Mouse (Mus musculus): ENCODE data around the gene Tac4. TPM values are rescaled to one million over a fixed set of nuclear protein-coding genes. Genes with fewer than 3 reads are reported as not detected.

Gene Tac4
- polyA plus RNA-seq (2015; fragmentation: Nextera tagmentation; extraction: Ambion mirVana), result not detected in 2 replicates

DNA sequence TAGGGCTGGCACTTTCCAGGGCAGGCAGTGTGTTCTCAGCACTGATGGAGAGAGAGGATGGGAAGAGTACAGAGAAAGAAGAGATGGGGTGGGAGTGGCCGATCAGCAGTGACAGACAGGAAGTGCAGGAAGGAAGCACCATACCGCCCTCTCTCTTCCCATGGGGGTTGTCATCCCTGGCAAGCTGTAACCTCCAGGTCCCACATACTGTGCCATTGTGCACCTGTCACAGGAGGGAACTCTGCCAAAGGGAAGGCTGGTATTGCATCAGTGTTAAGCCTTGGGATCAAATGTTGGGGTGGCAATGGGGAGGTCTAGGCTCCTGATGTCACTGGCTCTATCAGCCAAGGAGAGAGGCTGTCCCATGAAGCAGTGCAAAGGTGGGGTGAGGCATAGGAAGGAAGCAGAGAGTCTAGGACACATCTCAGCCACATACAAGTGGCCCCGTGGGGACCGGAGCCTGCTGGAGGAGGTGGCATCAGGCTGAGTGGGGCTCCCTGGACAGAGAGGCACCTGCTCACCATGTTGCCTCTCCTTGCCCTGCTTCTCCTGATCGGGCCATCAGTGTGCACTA is at the start of gene Tac4:
Gene Tac4, plus strand, starts transcription at position 352 of the 574 bp plus-strand sequence.
- ATAC-seq (ENCODE audit: low read depth) (no peak), DNase-seq (no peak)
- Histone ChIP-seq H3K27ac (no peak within 1 kb of the TSS), H3K27me3 (peaks cover 33% of the 10 kb centered on the region), H3K4me2 (no peak within 1 kb of the TSS), H3K9me3 (replicated peaks) (no peaks in the 10 kb centered on the region), H3K4me3 (replicated peaks) (no peak within 1 kb of the TSS), H3K9ac (no peak within 1 kb of the TSS), H3K36me3 (peaks cover 9% of the 10 kb centered on the region), H3K4me1 (replicated peaks) (peaks cover 29% of the 10 kb centered on the region)
- 13% methylated on average over 5 of the region's 5 CpGs for WGBS (ENCODE audit: insufficient replicate concordance)

GRCm38 (mm10) chr11:95213607-95214006 is 47.7 kb upstream of the Tac4 start:
- Histone ChIP-seq H3K9me3 (replicated peaks) (no peaks in the 10 kb centered on the region), H3K27ac (no peak overlapping the region), H3K4me2 (no peak overlapping the region), H3K36me3 (no peaks in the 10 kb centered on the region), H3K9ac (no peak overlapping the region), H3K27me3 (peaks cover 35% of the 10 kb centered on the region; the same call in 1 of the 2 replicates), H3K4me1 (replicated peaks) (peaks cover 5% of the 10 kb centered on the region; the same call in 1 of the 2 replicates), H3K4me3 (replicated peaks) (no peak overlapping the region)
- no peak for ATAC-seq (ENCODE audit: low read depth)
- no peak for DNase-seq
- 42% methylated on average over 6 of the region's 6 CpGs for WGBS (ENCODE audit: insufficient replicate concordance)

DNA sequence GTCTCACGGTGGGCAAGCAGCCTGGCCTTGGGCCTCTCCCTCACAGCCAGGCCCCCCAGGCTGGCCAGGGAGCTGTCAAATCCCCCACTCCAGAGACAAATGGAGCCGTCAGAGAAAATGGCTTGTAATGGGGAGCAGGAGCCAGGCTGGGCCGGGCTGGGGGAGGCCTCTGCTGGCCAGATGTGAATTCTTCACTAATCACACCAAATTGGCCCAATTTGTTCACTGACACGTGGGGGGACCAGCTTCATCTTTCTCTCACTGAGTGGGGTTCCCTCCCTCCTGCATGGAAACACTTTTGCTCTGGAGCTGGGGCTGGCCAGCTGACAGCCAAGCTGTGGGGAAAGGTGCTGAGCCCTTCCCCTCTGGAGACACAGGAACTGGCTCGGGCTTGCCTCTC is 47.0 kb upstream of the Tac4 start:
- no peak overlapping the region for H3K4me2 ChIP-seq
- no peak overlapping the region for H3K4me3 ChIP-seq (replicated peaks)
- WGBS (ENCODE audit: insufficient replicate concordance), result 14% methylated on average over 5 of the region's 5 CpGs
- H3K9me3 ChIP-seq (replicated peaks), result no peaks in the 10 kb centered on the region
- H3K27me3 ChIP-seq, result peaks cover 35% of the 10 kb centered on the region
- H3K4me1 ChIP-seq (replicated peaks), result peaks cover 5% of the 10 kb centered on the region; the same call in 1 of the 2 replicates
- H3K9ac ChIP-seq, result no peak overlapping the region
- no peak for ATAC-seq (ENCODE audit: low read depth)
- H3K27ac ChIP-seq, result no peak overlapping the region
- H3K36me3 ChIP-seq, result no peaks in the 10 kb centered on the region
- no peak for DNase-seq

DNA sequence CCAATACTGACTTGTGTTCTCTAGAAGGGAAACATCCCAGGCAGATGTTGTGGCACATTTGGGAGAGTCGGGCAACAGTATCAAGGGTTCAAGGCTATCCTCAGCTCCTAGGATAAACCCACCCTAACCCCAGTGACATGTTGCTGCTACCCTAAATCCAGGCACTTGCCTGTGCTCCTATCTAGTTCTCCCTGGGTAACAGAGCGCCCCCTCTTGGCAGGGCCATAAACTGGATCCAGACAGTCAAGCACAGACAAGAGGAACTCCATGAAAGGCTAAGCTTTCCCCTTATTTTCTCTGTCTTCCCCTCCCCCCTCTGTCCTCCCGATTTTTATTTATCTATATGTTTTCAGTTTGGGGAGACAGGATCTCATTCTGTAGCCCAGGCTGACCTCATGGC is 45.1 kb upstream of the Tac4 start:
- H3K9ac ChIP-seq, result no peak overlapping the region
- H3K4me2 ChIP-seq, result no peak overlapping the region
- no peak overlapping the region for H3K27ac ChIP-seq
- 38% methylated on average over 3 of the region's 3 CpGs for WGBS (ENCODE audit: insufficient replicate concordance)
- DNase-seq, result no peak
- H3K9me3 ChIP-seq (replicated peaks), result no peaks in the 10 kb centered on the region
- ATAC-seq (ENCODE audit: low read depth), result no peak
- H3K36me3 ChIP-seq, result no peaks in the 10 kb centered on the region
- H3K27me3 ChIP-seq, result peaks cover 44% of the 10 kb centered on the region
- no peak overlapping the region for H3K4me3 ChIP-seq (replicated peaks)
- H3K4me1 ChIP-seq (replicated peaks), result peaks cover 2% of the 10 kb centered on the region; the same call in 1 of the 2 replicates

DNA sequence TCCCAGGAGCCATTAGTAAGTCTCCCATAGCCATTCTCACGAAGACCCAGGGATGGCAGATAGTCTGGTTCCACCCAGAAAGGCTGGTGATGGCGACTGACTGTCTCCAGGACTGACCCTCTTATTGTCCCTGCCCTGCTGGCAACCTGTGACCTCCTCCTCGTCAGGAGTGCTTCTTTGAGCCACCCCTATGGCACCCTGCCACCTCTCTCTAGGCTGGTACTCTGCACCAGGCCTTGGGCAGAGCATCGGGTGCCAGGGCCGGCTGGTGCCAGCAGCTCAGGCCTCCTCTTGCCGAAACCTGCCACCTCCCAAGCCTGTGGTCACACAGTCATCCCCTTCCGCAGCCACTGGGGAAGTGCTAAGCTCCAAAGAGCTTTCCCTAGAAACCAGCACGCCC is 42.2 kb upstream of the Tac4 start:
- Histone ChIP-seq H3K4me3 (replicated peaks) (no peak overlapping the region), H3K4me2 (no peak overlapping the region), H3K27me3 (peaks cover 58% of the 10 kb centered on the region), H3K9me3 (replicated peaks) (no peaks in the 10 kb centered on the region), H3K36me3 (no peaks in the 10 kb centered on the region), H3K4me1 (replicated peaks) (peaks cover 12% of the 10 kb centered on the region), H3K9ac (no peak overlapping the region), H3K27ac (no peak overlapping the region)
- ATAC-seq (ENCODE audit: low read depth), result no peak
- DNase-seq, result no peak
- 58% methylated on average over 8 of the region's 8 CpGs for WGBS (ENCODE audit: insufficient replicate concordance)

DNA sequence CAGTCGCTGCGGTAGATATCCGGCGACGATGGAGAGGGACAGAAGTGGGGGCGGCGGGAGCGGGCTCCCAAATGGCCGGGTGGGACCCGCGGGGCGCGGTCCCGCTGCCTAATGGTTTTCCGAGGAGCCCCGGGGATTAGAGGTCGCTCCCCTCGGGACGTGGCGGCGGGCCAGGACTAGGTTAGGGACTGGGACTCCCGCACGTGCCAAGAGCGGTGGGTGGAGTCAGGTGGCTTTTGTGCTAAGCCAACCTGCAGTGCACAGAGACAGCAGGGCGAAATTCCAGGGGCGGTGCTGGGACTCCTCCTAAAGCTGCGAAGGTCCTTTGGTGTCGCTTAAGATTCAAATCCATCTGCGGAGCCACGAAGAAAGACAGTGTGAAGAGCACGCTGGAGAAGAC is 37.9 kb upstream of the Tac4 start:
- Histone ChIP-seq H3K4me1 (replicated peaks) (peaks cover 12% of the 10 kb centered on the region), H3K9ac (no peak overlapping the region), H3K27me3 (peaks cover 65% of the 10 kb centered on the region), H3K4me3 (replicated peaks) (peak overlapping the region; percentile 21; the same call in 1 of the 2 replicates), H3K27ac (no peak overlapping the region), H3K9me3 (replicated peaks) (no peaks in the 10 kb centered on the region), H3K36me3 (no peaks in the 10 kb centered on the region), H3K4me2 (peak overlapping the region; percentile 21)
- no peak for ATAC-seq (ENCODE audit: low read depth)
- 2% methylated on average over 31 of the region's 31 CpGs for WGBS (ENCODE audit: insufficient replicate concordance)
- no peak for DNase-seq

- H3K36me3 ChIP-seq, result no peaks in the 10 kb centered on the region
- peaks cover 60% of the 10 kb centered on the region for H3K27me3 ChIP-seq
- no peaks in the 10 kb centered on the region for H3K9me3 ChIP-seq (replicated peaks)
- H3K4me3 ChIP-seq (replicated peaks), result no peak overlapping the region
- DNase-seq, result no peak
- H3K4me2 ChIP-seq, result no peak overlapping the region
- no peak overlapping the region for H3K27ac ChIP-seq
- H3K4me1 ChIP-seq (replicated peaks), result peaks cover 12% of the 10 kb centered on the region
- ATAC-seq (ENCODE audit: low read depth), result no peak
- WGBS (ENCODE audit: insufficient replicate concordance), result 21% methylated on average over 15 of the region's 15 CpGs
- H3K9ac ChIP-seq, result no peak overlapping the region
Observed at GRCm38 (mm10) chr11:95224124-95224893, 37.0 kb upstream of the Tac4 start.

GRCm38 (mm10) chr11:95225448-95225847 is 35.9 kb upstream of the Tac4 start:
- H3K27me3 ChIP-seq, result peaks cover 60% of the 10 kb centered on the region
- H3K4me2 ChIP-seq, result no peak overlapping the region
- H3K36me3 ChIP-seq, result no peaks in the 10 kb centered on the region
- H3K9ac ChIP-seq, result no peak overlapping the region
- no peak overlapping the region for H3K4me3 ChIP-seq (replicated peaks)
- peaks cover 12% of the 10 kb centered on the region for H3K4me1 ChIP-seq (replicated peaks)
- H3K9me3 ChIP-seq (replicated peaks), result no peaks in the 10 kb centered on the region
- H3K27ac ChIP-seq, result no peak overlapping the region
- ATAC-seq (ENCODE audit: low read depth) (no peak), DNase-seq (no peak)
- 24% methylated on average over 7 of the region's 7 CpGs for WGBS (ENCODE audit: insufficient replicate concordance)

GRCm38 (mm10) chr11:95227467-95227866 is 33.9 kb upstream of the Tac4 start:
- no peak for ATAC-seq (ENCODE audit: low read depth)
- Histone ChIP-seq H3K9me3 (replicated peaks) (no peaks in the 10 kb centered on the region), H3K9ac (no peak overlapping the region), H3K4me1 (replicated peaks) (peaks cover 15% of the 10 kb centered on the region), H3K36me3 (no peaks in the 10 kb centered on the region), H3K27ac (no peak overlapping the region), H3K27me3 (peaks cover 50% of the 10 kb centered on the region), H3K4me3 (replicated peaks) (no peak overlapping the region), H3K4me2 (no peak overlapping the region)
- WGBS (ENCODE audit: insufficient replicate concordance), result 37% methylated on average over 5 of the region's 5 CpGs
- no peak for DNase-seq

- ATAC-seq (ENCODE audit: low read depth), result 0 out of 2 replicates have a peak, but pooled peaks have one; percentile 15
- Histone ChIP-seq H3K27me3 (peaks cover 26% of the 10 kb centered on the region), H3K36me3 (no peaks in the 10 kb centered on the region)
Observed at GRCm38 (mm10) chr11:95231688-95232328, 29.5 kb upstream of the Tac4 start.

GRCm38 (mm10) chr11:95232329-95232696 is 29.0 kb upstream of the Tac4 start:
- no peak for DNase-seq
- H3K4me2 ChIP-seq, result no peak overlapping the region
- 0 out of 2 replicates have a peak, but pooled peaks have one; percentile 23 for ATAC-seq (ENCODE audit: low read depth)

More at GRCm38 (mm10) chr11:95231688-95232328, 29.5 kb upstream of the Tac4 start:
- Histone ChIP-seq H3K9ac (no peak overlapping the region), H3K9me3 (replicated peaks) (no peaks in the 10 kb centered on the region), H3K4me3 (replicated peaks) (no peak overlapping the region), H3K4me2 (peak overlapping the region; percentile 28; the same call in 1 of the 2 replicates), H3K27ac (no peak overlapping the region), H3K4me1 (replicated peaks) (peaks cover 3% of the 10 kb centered on the region; the same call in 1 of the 2 replicates)
- 12% methylated on average over 24 of the region's 24 CpGs for WGBS (ENCODE audit: insufficient replicate concordance)
- peak; percentile 14 for DNase-seq

More at GRCm38 (mm10) chr11:95232329-95232696, 29.0 kb upstream of the Tac4 start:
- no peaks in the 10 kb centered on the region for H3K36me3 ChIP-seq
- no peaks in the 10 kb centered on the region for H3K9me3 ChIP-seq (replicated peaks)
- H3K27ac ChIP-seq, result no peak overlapping the region
- WGBS (ENCODE audit: insufficient replicate concordance), result 7% methylated on average over 6 of the region's 6 CpGs
- peaks cover 26% of the 10 kb centered on the region for H3K27me3 ChIP-seq
- peaks cover 3% of the 10 kb centered on the region; the same call in 1 of the 2 replicates for H3K4me1 ChIP-seq (replicated peaks)
- H3K4me3 ChIP-seq (replicated peaks), result no peak overlapping the region
- no peak overlapping the region for H3K9ac ChIP-seq
